Mouse (Mus musculus): ENCODE measurements around the gene Lrrc17. TPM values are rescaled to one million over a fixed set of nuclear protein-coding genes. Genes with fewer than 3 reads are reported as not detected.
A peak's percentile ranks its signal among the peaks of the same experiment; 100 is the strongest.
"Not testable (repeated sequence)": the region's sequence is repeated elsewhere in the genome, so short reads cannot be mapped to it uniquely, and the experiment has no call there.

The Lrrc17 gene
- polyA plus RNA-seq, 1 experiment: 0.36 TPM

DNA sequence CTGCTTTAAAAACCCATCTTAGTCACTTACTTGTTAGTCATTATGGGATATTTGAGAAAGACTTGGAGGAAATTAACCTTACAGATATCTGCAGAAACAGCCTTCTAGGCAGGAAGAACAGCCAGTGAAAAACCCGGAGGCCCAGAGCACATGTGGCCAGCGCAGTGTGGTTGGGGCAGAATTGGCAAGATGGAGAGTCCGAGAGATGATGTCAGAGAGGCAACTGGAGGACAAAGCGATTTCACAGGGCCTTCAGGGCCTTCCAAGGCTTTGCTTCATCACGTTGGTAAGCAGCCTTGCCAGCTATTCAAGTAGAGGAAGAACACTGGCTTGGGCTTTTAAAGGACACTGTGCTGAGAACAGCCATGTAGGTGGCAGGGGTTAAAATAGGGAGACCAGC, 10.4 kb upstream of the Lrrc17 start:
- no peak for DNase-seq (ENCODE audit: extremely low spot score in 1 of 2, low spot score in 1 of 2)

DNA sequence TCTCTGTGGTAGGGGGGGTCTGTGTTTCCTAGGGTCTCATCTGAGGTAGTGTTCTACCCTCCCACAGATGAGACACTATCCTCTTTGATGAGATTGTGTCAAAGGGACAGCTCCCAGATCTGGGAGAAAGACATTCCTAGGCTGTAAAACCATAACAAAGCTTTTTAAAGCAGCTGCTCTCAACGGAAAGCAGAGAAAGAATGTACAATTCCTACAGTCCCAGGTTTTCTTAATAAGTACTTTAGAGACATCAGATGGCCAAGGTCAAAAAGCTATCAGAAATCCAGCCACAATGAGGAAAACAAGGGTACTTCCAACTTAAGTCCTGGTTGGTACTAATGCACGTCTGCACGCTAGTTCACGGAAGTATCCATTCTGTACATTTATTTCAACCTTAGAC, 1.1 kb upstream of the Lrrc17 start:
- no peak for DNase-seq (ENCODE audit: extremely low spot score in 1 of 2, low spot score in 1 of 2)

DNA sequence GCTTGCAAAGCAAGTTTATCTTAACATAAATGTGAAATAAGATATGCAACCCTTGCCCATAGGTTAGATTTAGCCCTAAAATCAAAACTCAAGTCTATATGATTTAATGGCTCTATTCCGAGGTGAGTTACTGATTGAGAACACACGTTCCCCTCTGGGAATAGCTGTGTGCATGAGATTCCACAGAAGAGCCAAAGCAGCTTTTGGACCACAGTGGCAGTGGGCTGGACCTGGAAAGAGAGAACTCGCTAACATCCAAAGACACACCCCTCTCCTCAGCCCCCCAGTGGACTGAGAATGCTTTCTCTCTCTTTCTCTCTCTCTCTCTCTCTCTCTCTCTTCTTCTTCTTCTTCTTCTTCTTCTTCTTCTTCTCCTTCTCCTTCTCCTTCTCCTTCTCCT, 1.5 kb downstream of the Lrrc17 start:
- no peak for DNase-seq (ENCODE audit: extremely low spot score in 1 of 2, low spot score in 1 of 2)

DNA sequence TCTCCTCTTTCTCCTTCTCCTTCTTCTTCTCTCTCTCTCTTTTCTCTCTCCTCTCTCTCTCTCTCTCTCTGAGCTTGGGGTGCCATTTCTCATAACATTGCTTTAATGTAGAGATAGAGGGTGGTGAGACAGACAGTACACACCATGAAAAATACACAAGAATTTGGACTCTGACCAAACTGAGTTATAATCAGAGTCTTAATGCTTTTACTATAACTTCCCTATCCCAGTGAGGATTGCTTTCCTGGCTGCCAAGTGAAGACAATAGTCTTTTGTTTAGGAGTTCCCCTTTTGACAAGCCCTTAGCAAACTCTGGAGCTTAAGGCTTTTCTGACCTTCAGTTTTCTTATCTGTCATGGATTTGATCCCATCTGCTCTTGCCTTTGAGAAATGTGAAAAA, 1.9 kb downstream of the Lrrc17 start:
- no peak for DNase-seq (ENCODE audit: extremely low spot score in 1 of 2, low spot score in 1 of 2)

DNA sequence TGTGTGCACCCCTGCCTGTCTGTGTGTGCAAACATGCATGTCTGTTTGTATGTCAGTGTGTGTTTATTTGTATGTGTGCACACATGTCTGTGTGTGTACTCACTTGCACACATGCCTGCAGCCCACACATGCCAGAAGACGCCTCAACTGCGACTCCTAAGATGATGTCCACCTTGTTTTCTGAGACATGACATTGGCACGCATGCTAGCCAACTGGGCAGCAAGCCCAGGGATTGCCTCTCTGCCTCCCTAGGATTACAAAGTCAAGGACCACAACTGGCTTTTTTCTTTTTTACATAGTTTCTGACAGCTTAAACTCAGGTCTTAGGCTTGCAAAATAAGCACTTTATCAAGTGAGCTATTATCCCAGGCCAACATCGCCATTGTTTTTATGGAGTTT, 2.4 kb downstream of the Lrrc17 start:
- no peak for DNase-seq (ENCODE audit: extremely low spot score in 1 of 2, low spot score in 1 of 2)

DNA sequence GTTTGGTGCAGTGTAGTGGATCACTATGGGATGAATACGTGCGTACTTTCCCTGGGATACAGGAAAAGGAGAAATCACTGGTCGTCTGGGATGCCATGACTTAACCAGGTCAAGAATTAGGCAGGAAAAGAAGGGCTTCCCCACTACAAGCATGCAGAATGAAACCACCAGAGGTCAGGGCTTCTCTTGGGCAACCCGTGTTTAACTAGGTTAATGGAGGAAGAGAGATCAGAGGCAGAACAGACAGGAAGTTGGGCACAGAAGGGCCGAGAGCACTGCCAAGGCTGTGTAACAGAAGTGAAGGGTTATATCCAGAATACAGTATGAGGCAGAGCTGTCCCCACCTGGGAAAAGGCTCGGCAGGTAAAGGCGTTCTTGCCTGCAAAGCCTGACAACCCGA, 3.6 kb downstream of the Lrrc17 start:
- no peak for DNase-seq (ENCODE audit: extremely low spot score in 1 of 2, low spot score in 1 of 2)

DNA sequence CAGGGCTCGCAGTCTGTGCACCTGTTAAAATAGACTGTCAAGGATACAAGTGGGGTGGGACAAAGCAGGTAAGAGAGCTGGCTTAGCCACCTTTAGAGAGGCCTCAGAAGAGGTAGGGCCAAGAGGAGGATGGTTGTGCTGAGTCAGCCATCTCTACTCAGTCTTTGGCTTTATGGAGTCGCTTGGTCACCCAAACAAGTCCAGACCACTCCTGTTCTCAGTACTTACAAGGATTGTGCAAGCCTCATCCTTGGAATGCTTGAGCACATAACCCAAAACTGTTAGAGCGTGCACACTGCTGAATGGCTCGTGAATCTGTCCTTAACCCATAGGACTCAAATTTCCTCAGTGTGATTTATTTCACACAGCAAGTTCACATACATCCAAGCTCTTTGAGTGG, 10.3 kb downstream of the Lrrc17 start:
- DNase-seq (ENCODE audit: extremely low spot score in 1 of 2, low spot score in 1 of 2): no peak

DNA sequence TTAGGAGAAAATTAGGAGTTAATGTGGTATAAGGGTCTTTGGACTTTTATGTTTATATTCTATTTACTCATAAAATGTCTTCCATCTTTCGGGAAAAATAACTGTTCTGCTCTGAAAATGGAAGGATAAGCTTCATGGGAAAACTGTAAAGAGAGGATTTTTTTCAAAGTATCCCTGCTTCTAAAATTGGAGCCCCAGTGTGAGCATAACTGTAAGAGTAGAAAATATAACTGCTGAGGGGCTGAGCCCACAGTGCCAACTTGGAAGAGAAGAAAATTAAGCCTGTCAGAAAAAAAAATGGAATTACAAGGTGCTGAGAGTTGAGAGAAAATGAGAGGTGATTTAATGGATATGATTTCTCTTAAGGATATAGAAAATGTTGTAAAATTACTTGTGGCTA, 11.4 kb downstream of the Lrrc17 start:
- no peak for DNase-seq (ENCODE audit: extremely low spot score in 1 of 2, low spot score in 1 of 2)

DNA sequence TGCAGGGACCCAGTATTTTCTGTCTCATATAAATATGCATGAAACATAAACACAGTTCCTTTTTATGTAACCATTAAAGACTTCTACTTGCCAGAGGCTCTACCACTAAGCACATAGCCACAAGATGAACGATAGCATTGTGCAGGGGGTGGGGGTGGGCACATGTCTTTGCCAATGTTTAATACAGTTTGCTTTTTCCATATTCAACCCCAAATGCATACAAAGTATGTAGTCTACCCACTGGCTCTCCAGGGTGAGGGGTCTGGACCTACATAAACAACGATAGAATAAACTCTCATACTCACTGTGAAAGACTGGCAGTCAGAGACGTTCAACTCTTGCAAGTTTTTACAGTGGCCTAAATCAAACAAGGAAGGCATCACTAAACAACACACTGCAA, 13.1 kb downstream of the Lrrc17 start:
- DNase-seq (ENCODE audit: extremely low spot score in 1 of 2, low spot score in 1 of 2): no peak

DNA sequence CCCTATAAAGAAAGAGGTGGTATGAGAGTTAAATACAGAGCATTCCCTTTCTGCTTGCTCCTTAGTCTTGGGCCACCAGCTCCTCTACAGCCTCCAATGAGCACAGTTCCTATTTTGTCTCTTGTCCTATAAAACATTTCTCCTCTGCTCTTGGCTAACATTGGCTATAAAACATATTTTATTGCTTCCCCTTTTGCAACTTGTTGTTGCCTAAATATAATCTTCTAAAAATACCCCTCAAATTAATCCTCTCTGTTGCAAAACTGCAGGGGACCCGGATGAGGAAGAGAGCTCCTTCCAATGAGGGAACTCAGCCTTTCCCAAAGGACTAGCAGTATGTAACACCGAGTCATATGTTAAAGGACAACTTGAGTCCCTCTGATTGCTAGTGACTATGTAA, 20.6 kb downstream of the Lrrc17 start:
- no peak for DNase-seq (ENCODE audit: extremely low spot score in 1 of 2, low spot score in 1 of 2)

DNA sequence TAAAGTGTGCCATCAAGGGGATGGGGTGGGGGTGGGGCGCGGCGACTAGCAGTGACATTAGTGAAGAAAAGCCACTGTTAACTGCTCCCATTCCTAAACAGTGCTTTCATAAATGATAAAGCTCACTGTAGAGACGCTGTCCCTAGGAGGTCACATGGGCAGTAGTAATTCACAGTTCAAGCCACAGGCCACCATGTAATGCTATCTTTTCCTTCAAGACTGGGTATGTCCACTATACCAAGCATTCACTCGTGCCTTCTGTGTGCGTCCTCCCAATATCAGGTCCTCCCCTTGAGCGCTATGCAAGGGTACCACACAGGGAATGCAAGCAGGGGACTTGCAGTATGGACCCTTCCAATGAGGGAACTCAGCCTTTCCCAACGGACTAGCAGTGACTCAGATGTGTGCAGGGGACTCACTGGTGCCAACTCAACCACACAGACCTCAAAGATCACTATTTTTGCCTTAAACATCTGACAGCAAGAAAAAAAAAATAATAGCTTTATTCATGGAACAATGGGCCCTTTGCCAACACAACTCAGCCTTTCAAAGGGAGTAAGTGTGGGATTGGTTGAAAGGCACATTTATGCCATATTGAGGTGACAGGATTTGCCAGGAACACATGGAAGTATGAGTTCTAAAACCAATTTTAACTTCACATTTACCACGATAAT, 22.2 kb downstream of the Lrrc17 start:
- DNase-seq (ENCODE audit: extremely low spot score in 1 of 2, low spot score in 1 of 2): peak; percentile 21 to 63

DNA sequence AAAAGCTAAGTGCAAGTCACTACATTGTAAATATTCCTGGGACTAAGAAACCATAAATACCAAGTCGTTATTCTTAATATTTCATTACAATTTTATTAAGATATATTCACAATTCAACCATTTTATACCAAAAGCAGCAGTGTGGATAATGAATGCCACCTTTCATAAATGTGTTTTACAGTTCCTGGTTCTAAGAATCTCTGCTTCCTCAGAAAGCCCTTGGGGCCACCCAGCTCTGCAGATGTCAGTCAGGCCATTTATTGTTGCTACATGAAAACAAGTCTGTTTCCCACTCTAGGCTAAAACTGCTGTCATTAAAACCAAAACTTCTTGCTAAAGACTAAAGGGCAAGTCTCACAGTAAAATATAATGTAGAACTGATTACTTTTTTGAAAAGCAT, 24.4 kb downstream of the Lrrc17 start:
- no peak for DNase-seq (ENCODE audit: extremely low spot score in 1 of 2, low spot score in 1 of 2)

DNA sequence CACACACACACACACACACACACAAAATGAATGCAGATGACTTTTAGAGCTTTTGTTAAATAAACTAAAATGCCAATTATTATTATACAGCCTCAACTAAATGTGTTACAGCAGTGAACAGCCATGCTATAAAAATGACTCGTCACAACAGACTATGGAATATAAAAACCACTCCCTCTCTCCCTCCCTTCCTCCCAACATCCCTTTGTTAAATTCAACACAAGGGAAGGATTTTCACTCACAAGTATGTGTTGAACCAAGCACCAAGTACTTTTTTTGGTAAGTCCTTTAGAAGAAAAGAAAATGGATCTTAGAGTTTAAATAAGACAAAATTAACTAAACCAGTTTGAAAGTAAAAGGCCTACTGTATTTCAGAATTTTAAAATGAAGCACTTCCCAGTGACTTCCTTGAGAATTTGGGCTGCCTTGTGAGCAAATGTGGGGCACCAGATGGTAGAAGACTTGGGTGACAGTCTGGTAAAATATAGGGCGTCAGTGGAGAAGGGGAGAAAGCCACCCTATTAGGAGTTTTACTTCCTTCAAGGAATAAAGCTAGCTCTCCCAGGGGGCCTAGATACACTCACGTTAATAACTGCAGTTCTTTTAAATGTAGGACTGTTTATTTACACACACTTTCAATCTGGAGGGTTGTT, 29.5 kb downstream of the Lrrc17 start:
- DNase-seq (ENCODE audit: extremely low spot score in 1 of 2, low spot score in 1 of 2): no peak

DNA sequence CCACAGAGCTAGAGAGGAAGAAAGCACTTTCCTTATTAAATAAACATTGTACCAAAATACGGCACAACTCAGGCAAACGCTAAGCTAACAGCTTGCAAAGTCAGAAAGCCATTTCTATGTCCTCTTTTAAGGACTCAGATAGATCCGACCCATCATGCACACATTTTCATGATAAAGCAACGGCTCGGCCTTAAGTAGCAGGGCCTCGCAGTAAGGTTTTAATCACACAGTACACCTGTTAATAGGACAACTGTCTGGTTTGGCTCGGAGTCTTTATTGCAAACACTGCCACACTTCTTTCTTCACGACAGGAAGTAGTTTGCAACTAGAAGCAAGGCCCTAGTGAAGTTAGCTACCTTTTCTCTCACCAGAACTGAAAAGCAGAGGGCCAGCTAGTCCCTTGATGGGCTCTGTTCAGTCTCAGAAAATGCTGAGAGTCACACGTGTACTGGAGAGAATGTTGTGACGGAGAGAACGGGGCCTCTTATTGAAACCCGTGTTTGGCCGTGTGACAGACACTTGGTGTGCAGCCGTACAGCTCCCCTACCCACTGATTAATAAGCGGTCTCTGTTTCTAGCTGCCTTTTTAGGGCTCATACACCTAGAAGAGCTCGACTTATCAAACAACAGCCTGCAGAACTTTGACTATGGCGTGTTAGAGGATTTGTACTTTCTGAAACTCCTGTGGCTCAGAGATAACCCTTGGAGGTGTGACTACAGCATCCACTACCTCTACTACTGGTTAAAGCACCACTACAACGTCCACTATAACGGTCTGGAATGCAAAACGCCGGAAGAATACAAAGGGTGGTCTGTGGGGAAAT, 31.2 kb downstream of the Lrrc17 start:
- no peak for DNase-seq (ENCODE audit: extremely low spot score in 1 of 2, low spot score in 1 of 2)

DNA sequence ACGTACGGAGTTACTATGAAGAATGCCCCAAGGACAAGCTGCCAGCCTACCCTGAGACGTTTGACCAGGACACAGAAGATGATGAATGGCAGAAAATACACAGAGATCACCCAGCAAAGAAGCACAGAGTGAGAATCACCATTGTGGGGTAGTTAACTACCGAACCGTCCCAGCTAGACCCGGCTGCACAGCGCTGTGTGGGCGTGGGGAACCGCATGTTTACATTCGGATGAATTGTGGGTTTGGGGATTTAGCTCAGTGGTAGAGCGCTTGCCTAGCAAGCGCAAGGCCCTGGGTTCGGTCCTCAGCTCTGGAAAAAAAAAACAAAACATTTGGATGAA, 31.8 kb downstream of the Lrrc17 start:
- DNase-seq (ENCODE audit: extremely low spot score in 1 of 2, low spot score in 1 of 2): no peak

DNA sequence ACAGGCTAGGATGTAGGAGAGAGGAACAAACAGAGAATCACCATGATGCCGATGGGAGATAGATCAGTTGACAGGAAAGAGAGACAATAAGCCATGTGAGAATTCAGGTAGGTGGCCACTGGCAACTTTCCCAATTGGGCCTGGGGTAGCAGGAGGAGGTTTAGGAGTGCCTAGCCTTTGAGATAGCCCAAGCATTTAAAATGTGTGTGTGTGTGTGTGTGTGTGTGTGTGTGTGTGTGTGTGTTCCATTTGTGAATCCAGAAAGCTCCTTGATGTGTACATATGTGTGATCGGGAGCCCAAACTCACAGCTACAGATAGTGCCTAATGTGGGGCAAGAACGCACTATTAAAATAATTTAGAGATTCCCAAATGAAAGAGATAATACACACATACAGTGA, 34.8 kb downstream of the Lrrc17 start:
- no peak for DNase-seq (ENCODE audit: extremely low spot score in 1 of 2, low spot score in 1 of 2)

DNA sequence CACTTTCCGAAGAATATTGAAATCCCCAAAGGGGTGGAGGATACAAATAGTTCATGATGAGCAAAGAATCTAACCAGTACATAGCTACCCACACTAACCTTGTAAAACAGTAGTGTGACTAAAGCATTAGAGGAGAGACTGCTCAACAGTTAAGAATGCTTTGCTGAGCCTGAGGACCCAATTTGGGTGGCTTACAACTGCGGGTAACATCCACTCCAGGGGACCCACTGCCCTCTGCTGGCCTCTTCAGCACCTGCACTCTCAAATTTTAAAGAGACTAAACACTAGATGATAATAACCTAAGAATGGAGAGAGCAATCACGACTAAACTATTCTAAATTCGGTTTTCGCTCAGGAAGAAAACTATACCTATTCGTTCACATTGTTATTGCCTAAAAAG, 43.4 kb downstream of the Lrrc17 start:
- DNase-seq (ENCODE audit: extremely low spot score in 1 of 2, low spot score in 1 of 2): peak in 1 of 2 experiments; percentile 56

DNA sequence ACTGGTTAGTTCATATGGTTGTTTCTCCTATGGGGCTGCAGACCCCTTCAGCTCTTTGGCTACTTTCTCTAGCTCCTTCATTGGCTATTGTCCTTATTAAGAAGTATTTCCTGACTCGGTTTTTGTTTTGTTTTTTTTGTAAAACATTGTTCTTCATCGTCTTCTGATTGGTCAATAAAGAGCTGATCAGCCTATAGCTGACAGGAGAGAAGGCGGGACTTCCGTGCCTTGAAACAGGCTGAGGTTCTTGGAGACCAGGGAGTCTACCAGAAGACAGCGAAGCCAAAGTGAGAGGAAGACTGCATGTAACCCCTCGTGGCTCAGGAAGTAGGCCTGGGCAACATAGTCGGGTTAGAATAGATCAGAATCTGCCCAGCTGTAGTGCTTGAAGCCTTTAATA, 44.3 kb downstream of the Lrrc17 start:
- DNase-seq (ENCODE audit: extremely low spot score in 1 of 2, low spot score in 1 of 2): no peak

DNA sequence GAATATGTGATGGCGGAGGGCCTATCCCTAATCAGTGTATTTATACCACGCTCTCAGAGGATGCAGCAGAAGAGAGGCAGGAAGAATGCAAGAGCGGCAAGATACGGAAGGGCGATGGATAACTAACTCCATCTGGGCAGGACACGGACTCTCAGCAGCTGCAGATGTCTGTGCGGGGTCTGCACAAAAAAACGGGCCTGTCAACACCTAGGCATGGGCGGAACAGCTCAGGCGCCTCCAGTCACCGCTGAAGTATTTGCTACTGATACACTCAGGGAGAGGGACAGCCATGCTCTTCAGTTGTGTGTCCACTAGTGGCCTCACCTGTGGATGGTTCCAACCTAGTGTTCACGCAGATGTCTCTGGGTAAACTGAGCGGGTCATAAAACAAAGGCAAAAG, 44.9 kb downstream of the Lrrc17 start:
- no peak for DNase-seq (ENCODE audit: extremely low spot score in 1 of 2, low spot score in 1 of 2)

DNA sequence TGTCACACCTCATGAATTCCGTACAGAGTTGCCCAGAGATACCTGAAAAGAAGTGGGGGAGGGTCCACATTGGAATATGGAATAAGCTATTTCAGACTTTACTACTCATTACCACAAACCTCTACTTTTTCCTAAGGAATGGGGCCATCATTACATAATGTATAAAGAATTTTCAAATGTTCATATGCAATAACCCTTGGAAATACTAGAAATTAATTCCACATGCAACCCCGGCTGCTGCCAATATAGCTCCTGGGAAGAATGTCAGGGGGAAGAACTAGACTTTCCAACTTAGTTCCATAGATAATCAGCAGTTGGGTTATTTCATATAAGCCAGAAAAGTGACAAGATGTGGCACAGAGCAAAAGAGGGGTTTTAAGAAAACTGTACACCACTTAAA, 48.7 kb downstream of the Lrrc17 start:
- DNase-seq (ENCODE audit: extremely low spot score in 1 of 2, low spot score in 1 of 2): no peak

DNA sequence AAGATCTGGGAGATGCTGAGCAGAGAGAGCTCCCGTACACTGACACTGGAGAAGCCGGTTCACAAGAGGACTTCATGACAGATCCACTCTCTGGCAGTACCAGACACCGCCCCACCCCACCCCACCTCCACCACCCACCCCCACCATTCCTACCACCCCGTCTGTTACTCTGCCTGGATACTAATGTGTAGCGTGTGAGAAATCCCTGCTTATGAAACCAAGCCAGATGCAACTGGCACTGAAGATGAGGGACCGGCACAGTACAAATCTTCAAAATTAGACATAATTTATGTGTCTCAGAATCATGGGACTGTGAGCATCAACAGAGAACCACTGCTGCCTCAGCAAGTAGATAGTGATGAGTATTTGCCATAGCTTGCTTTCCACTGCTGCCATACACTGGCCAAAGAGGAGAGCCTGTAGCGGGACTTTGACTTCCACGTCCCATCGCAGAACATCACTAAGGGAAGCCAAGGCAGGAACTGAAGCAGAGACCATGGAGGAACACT, 49.9 kb downstream of the Lrrc17 start:
- peak in 1 of 2 experiments; percentile 20 for DNase-seq (ENCODE audit: extremely low spot score in 1 of 2, low spot score in 1 of 2)

DNA sequence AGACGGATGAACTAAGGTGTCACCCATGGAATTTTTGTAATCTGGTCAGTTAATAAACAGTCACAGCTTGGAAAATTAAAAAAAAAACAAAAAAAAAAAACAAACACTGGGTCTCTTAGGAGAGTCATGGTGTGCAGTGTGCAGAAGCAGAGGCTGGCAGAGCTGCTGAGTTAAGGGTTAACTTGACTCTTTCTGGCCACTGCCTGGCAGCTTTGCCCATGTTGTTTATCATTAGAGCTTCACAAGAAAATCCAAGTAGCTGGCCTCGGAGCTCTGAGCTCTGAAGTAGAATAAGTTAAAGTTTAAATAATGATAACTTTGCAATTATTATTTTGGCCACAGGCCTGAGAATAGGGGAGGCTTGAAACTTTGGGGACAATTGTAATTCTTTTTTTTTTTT, 56.2 kb downstream of the Lrrc17 start:
- not testable (repeated sequence) for DNase-seq (ENCODE audit: extremely low spot score in 1 of 2, low spot score in 1 of 2)

All from frontal cortex, adult 2 months (tissue).